Mouse (Mus musculus) midbrain, embryonic 11.5 days (tissue): ENCODE measurements around the gene Rbmy. TPM values are rescaled to one million over a fixed set of nuclear protein-coding genes. Genes with fewer than 3 reads are reported as not detected.
"Not testable (repeated sequence)": the region's sequence is repeated elsewhere in the genome, so short reads cannot be mapped to it uniquely, and the experiment has no call there.

Experiments
- ATAC-seq: fragments of 200-750 bp; cut with Nextera tagmentation; 2 replicates; pipeline ENCODE4 v1.8.0; 2017; ENCODE audit warnings: moderate TSS enrichment, moderate library complexity; ENCODE audit not compliant: low FRiP score
- DNase-seq: peaks from one replicate; pipeline ENCODE4 v3.0.0; 2015; ENCODE audit warnings: low spot score; ENCODE audit errors: missing footprints
- H3K27ac ChIP-seq: fragments of 300-500 bp; sonication (generic); 2 replicates; pipeline ENCODE4 v1.5.1; 2014; ENCODE audit warnings: low read depth, low read length
- H3K27me3 ChIP-seq: fragments of 300-500 bp; sonication (generic); 2 replicates; pipeline ENCODE4 v1.6.1; 2014; ENCODE audit warnings: mild to moderate bottlenecking, low read length, moderate library complexity, mixed read lengths; ENCODE audit not compliant: control insufficient read depth, insufficient read depth
- H3K36me3 ChIP-seq: fragments of 300-500 bp; sonication (generic); 2 replicates; pipeline ENCODE4 v1.6.1; 2014; ENCODE audit warnings: mild to moderate bottlenecking, low read length, moderate library complexity, mixed read lengths; ENCODE audit not compliant: control insufficient read depth, insufficient read depth
- H3K4me1 ChIP-seq: fragments of 300-500 bp; sonication (generic); 2 replicates; pipeline ENCODE4 v1.6.1; 2014; ENCODE audit warnings: low read length; ENCODE audit not compliant: control insufficient read depth, insufficient read depth
- H3K4me2 ChIP-seq: fragments of 300-500 bp; sonication (generic); 2 replicates; pipeline ENCODE4 v1.6.1; 2014; ENCODE audit warnings: mild to moderate bottlenecking, moderate library complexity
- H3K4me3 ChIP-seq: fragments of 300-500 bp; sonication (generic); 2 replicates; pipeline ENCODE4 v1.5.1; 2014; ENCODE audit warnings: low read depth, low read length
- H3K9ac ChIP-seq: fragments of 300-500 bp; sonication (generic); 2 replicates; pipeline ENCODE4 v1.6.1; 2014; ENCODE audit warnings: low read length
- H3K9me3 ChIP-seq: fragments of 300-500 bp; sonication (generic); 2 replicates; pipeline ENCODE4 v1.6.1; 2016; ENCODE audit warnings: low read length; ENCODE audit not compliant: control insufficient read depth
- WGBS: fragments of 180-500 bp; shearing (Covaris S2); extraction: QIAGEN DNeasy Blood & Tissue Kit; methylation state at CpG from one replicate; pipeline ENCODE4 v1.1.7; 2014; 5-methylcytosine and 5-hydroxymethylcytosine counted together
- polyA plus RNA-seq: library from polyadenylated mRNA; unstranded; fragments of >200 nt; fragmentation: Nextera tagmentation; extraction: Ambion mirVana; gene quantifications from 2 replicates; pipeline ENCODE4 v1.2.1, GENCODE M21; 2014

Rbmy gene
- polyA plus RNA-seq, result not detected in 2 replicates

GRCm38 (mm10) chrY:2830380-2830779 is at the start of gene Rbmy, which contains the start of gene Gm10256:
Gene Rbmy (plus strand): TSS chrY:2830680.
Gene Gm10256 (plus strand): TSS chrY:2830699.
- not testable (repeated sequence) for H3K27ac ChIP-seq, H3K36me3 ChIP-seq, H3K4me2 ChIP-seq, H3K4me1 ChIP-seq, DNase-seq, H3K9ac ChIP-seq, H3K4me3 ChIP-seq, H3K9me3 ChIP-seq, ATAC-seq, H3K27me3 ChIP-seq
- no CpG with 5 or more reads among the region's 9 CpGs for WGBS

GRCm38 (mm10) chrY:2796105-2796504 is 34.4 kb upstream of the Rbmy start, which contains the start of gene Gm4064:
Gene Gm4064 (minus strand): TSS chrY:2796205.
- H3K4me1 ChIP-seq, H3K4me2 ChIP-seq, H3K9ac ChIP-seq, H3K4me3 ChIP-seq, ATAC-seq, DNase-seq, H3K9me3 ChIP-seq, H3K36me3 ChIP-seq, H3K27me3 ChIP-seq, H3K27ac ChIP-seq: not testable (repeated sequence)
- WGBS, result no CpG with 5 or more reads among the region's 8 CpGs

Other genes starting within 250 kb of the Rbmy start
- not detected in 2 replicates for gene H2al2c, start 231.6 kb upstream of the Rbmy start, polyA plus RNA-seq
- not detected in 2 replicates for gene Sry, start 167.0 kb upstream of the Rbmy start, polyA plus RNA-seq
- gene H2al2b, start 110.0 kb upstream of the Rbmy start, polyA plus RNA-seq, result not detected in 2 replicates
- gene Gm4064, start 34.5 kb upstream of the Rbmy start, polyA plus RNA-seq, result not detected in 2 replicates
- not detected in 2 replicates for gene Gm10256, start within 50 bp of the Rbmy start, polyA plus RNA-seq
- not detected in 2 replicates for gene Gm10352, start 70.3 kb downstream of the Rbmy start, polyA plus RNA-seq
- gene Gm29289, start 101.9 kb downstream of the Rbmy start, polyA plus RNA-seq, result not detected in 2 replicates